Mouse (Mus musculus): Measurements from ENCODE around the gene Acaa1a.
"Not testable (repeated sequence)": the region's sequence is repeated elsewhere in the genome, so short reads cannot be mapped to it uniquely, and the experiment has no call there.

Gene Acaa1a

DNA sequence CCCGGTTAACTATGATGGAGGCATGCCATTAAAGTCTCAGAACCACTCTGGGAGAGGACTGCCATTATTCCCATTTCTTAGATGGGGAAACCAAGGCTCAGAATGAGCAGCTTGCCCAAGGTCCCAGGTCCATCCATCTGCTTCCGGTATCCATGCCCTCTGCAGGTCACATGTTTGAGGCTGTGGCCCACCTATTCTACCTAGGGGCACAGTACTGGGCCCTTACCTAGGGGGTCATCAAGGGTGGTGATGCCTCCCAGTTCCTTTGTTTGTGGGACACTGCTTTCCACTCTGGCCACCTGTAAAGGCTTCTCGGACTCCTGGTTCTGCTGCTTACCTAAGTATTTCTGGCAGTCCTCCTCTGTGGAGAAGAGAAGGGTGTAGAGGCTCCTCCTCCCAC is 1.1 kb upstream of the Acaa1a start:
- no peak for DNase-seq (ENCODE audit: inconsistent age in 2 of 2, low spot score in 1 of 2)

DNA sequence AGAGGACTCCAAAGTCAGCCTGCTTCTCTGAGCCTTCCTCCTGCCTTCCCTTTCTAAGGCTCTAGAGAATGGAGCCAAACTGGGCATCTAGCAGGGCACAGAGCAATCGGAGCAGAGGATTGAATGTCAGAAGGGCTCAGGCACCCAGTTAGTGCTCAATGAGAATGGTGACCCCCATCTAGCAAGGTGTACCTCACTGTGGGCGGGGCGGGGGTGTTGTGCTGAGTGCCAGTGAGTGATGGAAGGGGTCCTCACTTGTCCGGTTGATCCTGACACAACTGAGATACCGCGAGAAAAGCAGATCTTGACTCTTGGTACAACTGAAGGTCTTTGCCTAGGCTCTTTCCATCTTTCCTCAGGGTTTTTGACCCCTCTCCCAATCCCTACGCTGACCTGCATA is 370 bp upstream of the Acaa1a start:
- no peak for DNase-seq (ENCODE audit: inconsistent age in 2 of 2, low spot score in 1 of 2)

DNA sequence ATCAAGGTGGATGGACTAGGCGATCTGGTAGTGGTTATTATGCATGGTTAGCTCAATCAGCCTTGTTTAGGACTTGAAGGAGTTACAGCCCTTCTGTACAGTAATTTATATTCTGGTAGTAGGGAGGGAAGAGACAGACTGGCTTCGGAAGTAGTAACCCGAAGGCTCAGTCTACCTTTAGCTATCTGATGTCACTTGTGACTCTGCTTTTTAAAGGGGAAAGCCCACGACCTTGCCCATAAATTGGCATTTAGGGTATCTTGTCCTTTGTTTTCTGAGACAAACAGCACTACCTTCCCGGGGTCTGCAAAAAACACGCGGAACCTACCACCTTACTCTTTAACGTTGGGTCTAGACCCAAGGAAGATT is 720 bp downstream of the Acaa1a start:
- DNase-seq (ENCODE audit: inconsistent age in 2 of 2, low spot score in 1 of 2): no peak

DNA sequence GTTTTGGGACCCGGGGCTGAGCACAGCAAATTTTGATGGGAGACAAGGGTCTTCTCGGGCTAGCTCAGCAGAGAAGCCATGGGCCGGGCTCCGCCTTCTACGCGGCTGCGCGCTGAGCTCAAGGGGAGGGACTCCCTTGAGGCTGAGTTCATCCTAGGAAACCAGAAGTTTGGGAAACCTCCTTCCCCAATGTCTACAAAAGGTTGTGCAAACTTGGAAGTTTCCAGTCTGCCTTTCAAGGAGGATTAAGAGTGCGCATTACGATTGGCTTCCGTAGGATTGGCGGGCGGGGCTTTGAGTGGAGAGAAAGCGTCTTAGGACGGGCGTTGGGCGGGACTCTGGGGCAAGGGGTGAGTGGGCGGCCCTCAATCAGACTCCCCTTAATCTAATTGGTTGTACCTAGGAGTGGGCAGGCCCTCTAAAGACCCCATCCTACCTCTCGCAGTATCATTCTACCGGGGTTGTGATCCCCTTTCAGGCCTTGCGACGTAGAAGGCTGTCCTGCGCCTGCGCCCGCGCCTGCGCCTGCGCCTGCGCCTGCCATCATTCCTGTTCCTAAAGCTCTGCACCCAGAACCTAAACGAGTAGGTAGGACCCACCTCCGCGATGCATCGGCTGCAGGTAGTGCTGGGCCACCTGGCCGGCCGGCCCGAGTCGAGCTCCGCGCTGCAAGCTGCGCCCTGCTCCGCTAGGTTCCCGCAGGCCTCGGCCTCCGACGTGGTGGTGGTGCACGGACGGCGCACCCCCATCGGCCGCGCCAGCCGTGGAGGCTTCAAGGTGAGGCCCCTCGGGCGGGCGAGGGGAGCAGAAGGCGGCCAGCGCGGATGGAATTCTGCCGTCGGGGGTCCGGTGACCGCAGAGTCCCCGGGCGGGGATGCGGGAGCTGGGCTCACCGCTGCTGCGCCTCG is 1.7 kb downstream of the Acaa1a start, which contains the start of gene Myd88:
Myd88 (minus strand) TSS at position 503 of the 908 bp plus-strand sequence.
- DNase-seq (ENCODE audit: inconsistent age in 2 of 2, low spot score in 1 of 2): peak; percentile 98 to 99

DNA sequence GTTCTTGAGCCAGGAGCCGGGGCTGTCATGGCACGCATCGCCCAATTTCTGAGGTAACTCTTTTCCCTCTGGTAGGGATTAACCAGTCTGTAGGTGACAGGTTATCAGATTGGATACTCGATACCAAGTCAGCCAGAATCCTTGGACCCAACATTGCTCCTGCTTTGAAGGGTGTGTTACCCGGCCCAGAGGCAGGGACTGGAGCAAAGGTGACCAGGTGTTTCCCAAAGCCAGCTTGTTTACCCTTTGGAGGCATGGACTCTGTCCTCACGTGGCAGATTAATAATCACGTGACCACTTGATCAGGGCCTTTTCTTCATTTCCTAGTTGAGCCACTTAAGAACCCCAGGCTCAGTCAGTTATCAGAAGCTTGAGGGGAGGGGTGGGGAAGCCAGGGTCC is 3.3 kb downstream of the Acaa1a start:
- no peak for DNase-seq (ENCODE audit: inconsistent age in 2 of 2, low spot score in 1 of 2)

DNA sequence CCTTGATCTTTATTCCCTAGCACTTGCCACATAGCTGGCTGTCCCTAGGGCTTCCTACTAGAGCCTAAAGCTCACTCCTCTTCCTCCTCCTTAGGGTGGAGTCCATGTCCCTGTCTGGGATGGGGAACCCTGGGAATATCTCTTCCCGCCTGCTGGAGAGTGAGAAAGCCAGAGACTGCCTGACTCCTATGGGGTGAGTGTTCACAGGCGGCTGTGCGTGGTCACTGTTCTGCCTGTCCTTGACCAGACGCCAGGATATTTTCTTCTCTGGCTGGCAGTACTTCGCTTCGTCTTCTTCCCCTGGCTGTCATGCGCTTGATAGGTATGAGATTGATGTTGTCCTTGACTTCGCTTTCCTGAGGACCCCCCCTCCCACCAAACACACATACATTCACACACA is 6.9 kb downstream of the Acaa1a start:
- DNase-seq (ENCODE audit: inconsistent age in 2 of 2, low spot score in 1 of 2): peak; percentile 43 to 75

DNA sequence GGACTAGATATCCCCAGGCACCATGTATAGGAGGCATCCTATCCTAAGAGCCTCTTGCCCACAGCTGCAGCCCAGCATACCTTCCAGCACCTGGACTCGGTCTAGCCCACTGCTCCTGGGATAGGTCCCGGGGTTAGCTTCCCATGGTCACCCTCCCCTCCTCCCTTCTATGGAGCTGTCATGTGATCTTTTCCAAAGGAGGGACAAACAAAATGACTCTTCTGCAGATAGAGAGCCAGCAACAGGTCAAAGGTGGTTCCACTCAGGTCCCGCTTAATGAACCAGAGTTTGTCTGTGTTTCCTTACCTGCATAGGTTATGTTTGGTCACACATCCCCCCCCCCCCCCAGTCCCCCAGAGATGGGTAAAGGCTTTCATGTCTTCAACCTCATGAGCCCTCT is 11.1 kb downstream of the Acaa1a start:
- DNase-seq (ENCODE audit: inconsistent age in 2 of 2, low spot score in 1 of 2): no peak

DNA sequence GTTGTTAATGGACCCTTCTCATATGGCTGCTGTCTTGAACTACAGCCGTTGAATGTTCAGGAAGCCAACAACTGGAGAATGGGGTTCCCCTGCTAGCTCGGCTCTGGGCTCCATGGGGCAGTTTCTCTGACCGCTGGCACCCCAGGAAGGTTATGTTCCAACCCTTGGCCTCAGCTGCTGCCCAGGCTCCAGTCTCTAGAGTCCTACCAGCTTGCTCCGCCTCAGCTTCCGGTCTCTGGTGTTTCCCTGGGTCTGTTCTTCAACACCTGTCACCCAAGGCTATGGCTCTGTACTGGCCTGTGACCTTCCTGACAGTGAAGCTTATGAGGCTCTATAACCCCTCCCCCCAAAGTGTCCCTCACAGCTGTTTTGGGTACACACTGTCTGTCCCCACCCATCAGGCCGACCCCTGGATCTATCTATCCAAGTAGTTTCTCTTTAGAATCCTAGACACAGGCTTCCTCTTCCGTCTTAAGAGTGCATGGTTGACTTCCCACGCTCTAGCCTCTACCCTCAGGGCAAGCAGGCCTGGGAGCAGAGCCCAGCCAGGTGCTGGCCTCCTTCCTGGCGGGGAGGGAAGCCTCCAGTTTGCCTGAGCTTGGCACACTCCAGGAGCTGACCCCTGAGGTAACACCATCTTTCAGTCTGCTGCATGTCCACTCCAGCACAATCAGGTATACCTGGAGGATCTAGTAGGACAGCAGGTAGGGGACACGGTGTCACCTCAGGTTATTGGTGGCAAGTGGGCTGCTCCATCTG is 11.7 kb downstream of the Acaa1a start:
- DNase-seq (ENCODE audit: inconsistent age in 2 of 2, low spot score in 1 of 2): peak in 1 of 2 experiments; percentile 43

DNA sequence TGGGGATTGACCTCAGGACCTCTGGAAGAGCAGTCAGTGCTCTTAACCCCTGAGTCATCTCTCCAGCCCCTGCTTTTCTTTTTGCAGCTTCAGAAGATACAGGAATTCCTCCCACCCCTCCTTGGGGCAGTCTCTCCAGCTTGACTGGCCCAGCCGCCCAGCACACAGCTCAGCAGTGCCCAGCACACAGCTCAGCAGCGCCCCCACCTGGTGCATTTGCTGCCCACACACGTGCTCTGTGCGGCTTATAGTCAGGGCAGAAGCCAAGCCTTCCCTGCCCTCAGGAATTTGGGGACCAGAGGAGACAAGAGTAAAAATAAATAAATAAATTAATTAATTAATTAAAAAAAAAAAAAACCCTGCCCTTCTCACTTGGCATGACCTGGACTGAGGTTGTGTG is 12.6 kb downstream of the Acaa1a start:
- DNase-seq (ENCODE audit: inconsistent age in 2 of 2, low spot score in 1 of 2): peak; percentile 80 to 91

DNA sequence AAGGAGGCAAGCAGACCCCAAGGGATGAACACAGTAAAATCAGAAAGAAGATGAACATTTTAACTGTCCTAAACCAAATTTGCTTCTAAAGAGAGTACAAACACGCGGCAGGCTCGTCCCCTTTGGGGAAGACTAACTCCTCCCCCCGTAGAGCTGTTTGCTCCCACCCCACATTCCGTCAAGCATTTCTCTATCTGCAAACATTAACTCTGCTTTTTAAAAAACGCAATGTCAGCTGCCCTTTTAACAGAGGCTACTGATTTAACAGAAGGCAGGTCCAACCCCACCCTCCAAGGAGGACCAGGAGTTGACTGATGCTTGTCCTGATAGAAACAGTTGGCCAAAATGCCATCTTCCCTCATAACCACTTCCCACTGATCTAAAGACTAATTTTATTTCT is 14.4 kb downstream of the Acaa1a start:
- no peak for DNase-seq (ENCODE audit: inconsistent age in 2 of 2, low spot score in 1 of 2)

DNA sequence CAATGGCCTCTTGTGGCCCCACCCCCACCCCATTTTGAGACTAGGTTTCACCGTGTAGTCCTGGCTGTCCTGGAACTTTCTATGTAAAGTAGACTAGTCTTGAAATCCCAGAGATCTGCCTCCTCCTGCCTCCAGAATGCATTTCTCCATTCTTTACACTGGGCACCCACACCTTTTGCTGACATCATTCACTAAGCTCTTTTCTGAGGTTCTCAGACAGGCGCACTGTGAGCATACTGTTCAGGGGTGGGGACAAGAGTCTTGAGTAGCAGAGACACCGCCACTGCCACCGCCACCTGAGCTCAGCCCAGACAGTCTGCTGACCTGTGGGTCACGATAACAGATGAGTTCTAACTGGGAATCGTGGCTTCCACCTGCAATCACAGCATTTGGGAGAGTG is 16.5 kb downstream of the Acaa1a start:
- no peak for DNase-seq (ENCODE audit: inconsistent age in 2 of 2, low spot score in 1 of 2)

DNA sequence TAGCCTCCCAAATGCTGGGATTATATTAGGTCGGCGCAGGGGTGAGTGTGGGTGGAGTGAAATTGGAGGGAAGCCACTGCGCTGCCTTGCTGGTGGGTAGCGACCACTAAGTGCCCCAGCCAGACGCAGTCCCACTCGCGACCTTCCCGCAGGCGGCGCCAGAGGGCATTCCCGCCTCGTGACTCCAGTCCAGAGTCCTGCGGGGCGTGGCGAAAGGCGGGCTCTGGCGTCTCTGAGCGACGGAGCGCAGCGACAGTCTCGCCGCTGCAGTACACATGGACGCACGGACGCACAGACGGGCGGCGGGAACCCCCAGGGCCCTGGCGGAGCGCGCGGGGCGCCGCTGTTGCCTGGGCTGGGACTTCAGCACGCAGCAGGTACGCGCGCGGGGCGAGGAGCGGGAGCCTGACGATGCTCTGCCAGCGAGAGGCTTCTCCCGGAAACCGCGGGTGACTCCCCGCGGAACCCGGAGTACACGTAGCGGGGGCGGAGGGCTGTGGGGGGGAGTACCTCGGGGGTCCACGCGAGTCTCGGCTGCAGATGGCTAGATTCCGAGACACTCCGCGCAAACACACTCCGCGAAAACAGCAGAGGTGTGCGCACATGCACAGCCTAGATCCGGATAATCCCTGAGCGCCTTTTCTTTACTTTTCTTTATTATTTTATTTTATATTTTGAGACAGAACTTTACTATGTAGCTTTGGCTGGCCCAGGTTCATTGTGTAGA is 18.0 kb downstream of the Acaa1a start, which contains the start of gene Xylb:
Xylb (plus strand) TSS at position 51 of the 727 bp plus-strand sequence.
- peak; percentile 92 to 96 for DNase-seq (ENCODE audit: inconsistent age in 2 of 2, low spot score in 1 of 2)

DNA sequence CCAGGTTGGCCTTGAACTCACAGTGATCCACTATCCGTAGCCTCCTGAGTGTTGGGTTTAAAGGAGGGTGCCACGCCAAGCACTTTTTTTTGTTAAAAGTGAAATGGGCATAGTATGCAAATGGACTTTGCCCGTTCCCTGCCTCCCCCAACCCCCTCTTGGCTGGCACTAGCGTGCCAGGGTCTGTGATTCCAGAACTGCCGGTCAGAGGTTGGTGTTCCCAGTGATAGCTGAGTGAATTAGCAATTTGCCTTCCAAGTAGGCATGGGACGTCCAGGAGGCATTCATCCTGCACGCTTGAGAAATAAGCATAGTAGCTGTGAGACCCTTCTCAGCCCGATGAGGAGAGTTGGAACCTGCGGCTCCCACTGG is 18.6 kb downstream of the Acaa1a start:
- DNase-seq (ENCODE audit: inconsistent age in 2 of 2, low spot score in 1 of 2): no peak

DNA sequence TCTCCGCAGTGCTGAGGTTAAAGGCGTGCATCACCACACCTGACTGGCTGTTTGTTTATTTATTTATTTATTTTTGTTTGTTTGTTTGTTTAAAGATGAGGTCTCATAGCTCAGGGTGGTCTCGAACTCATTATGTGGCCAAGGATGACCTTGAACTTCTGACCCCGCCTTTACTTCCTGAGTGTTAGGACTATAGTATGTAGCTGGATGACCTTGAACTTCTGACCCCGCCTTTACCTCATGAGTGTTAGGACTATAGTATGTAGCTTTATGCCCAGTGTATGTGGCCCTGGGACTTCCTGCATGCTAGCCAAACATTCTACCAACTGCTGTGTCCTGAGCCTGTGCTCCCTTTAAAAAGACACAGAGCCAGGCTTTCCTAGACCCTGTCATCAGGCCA is 21.9 kb downstream of the Acaa1a start:
- no peak for DNase-seq (ENCODE audit: inconsistent age in 2 of 2, low spot score in 1 of 2)

DNA sequence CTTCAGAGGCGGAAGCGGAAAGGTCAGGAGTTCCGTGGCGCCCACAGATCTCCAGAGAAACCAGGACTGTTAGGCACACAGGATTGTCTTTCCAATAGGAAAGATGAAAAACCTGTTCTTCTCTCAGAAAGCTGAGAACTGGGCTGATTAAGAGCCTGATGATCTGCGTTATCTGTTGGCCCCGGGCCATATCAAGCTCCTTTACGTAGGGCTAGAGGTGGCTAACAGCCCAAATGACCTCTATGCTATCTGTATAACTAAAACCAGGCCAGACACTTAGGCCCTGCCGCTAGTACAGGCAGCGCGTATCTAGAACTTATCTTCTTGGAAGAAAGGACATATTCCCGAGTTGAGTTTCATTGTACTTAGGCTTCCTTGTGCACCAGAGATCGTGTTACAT is 23.8 kb downstream of the Acaa1a start:
- DNase-seq (ENCODE audit: inconsistent age in 2 of 2, low spot score in 1 of 2): no peak

DNA sequence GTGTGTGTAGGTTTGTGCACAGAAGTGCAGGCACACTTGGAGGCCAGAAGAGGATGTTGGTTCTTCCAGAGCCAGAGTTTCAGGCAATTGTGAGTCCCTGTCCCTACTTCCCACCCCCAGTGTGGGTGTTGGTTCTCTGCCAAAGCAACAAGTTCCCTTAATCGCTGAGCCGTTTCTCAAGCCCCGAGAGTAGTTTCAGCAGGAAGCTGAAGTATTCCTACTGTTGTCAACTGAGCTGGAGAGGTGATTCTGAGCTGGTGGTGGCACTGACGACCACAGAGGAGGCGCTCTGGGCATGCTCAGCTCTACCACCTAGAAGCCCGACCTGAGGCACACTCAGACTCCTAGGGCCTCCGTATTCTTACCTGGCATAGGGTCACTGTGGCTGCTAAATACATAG is 25.8 kb downstream of the Acaa1a start, which contains the start of gene Slc22a14:
Slc22a14 (minus strand) TSS at position 270 of the 400 bp plus-strand sequence.
- no peak for DNase-seq (ENCODE audit: inconsistent age in 2 of 2, low spot score in 1 of 2)

DNA sequence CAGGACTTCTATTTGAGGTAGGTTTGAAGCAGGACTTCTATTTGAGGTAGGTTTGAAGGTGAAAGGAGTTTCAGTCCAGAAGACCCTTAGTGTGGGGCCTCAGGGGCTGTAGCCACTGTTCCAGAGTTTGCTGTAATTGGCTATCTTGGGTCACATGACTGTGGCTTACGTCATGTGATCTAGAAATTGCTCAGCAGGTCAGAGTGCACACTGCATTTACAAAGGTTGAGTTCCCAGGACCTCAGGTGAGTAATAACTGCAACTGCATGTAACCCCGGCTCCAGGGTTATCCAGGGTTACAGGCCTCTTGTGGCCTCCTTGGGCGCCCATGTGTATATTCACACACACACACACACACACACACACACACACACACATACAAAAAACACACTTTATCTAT is 28.9 kb downstream of the Acaa1a start:
- DNase-seq (ENCODE audit: inconsistent age in 2 of 2, low spot score in 1 of 2): no peak

DNA sequence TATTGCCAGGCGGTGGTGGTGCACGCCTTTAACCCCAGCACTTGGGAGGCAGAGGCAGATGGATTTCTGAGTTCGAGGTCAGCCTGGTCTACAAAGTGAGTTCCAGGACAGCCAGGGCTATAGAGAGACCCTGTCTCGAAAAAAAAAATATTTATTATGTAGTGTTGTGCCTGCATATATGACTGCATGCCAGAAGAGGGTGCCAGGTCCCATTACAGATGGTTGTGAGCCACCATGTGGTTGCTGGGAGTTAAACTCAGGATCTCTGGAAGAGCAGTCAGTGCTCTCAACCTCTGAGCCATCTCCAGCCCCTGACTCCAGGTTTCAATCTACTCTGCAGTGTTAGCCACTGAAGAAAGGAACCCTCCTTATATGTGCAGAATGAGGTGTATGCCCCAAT is 31.3 kb downstream of the Acaa1a start:
- DNase-seq (ENCODE audit: inconsistent age in 2 of 2, low spot score in 1 of 2): not testable (repeated sequence)

DNA sequence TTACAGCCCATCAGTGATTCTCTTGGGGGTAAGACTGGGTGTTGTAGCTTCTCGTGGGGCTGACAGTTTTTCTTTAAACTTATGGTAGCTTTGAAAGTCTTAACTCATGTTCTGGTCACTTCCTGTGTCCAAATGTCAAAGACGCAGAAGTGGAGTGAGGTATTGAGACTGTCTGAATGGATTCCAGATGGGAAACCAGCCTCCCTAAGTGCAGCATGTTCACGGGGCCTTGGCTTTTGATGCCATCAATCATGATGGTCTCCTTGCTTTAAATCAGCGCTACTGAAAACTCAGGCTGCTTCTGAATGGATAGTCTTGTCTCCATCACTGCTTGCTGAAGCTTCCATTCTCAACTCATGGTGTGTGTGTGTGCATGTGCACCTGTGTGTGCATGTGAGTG is 31.8 kb downstream of the Acaa1a start:
- no peak for DNase-seq (ENCODE audit: inconsistent age in 2 of 2, low spot score in 1 of 2)

DNA sequence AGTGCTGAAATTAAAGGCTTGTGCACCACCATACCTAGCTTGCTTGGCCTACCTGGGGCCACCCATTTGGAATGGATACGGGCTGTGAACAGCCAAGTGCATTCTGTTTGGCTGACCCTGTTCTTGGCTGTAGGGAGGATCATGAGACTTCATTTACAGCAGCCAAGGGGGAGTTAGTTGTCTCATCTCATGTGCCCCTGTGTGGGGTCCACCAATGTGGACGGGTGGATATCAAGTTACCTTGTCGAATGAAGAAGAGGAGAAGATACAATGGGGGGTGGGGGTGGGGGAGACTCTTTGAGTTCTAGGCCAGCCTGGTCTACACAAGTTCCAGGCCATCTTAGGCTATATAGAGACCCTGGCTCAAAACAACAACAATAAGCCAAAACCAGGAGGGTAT is 35.5 kb downstream of the Acaa1a start:
- DNase-seq (ENCODE audit: inconsistent age in 2 of 2, low spot score in 1 of 2): no peak

DNA sequence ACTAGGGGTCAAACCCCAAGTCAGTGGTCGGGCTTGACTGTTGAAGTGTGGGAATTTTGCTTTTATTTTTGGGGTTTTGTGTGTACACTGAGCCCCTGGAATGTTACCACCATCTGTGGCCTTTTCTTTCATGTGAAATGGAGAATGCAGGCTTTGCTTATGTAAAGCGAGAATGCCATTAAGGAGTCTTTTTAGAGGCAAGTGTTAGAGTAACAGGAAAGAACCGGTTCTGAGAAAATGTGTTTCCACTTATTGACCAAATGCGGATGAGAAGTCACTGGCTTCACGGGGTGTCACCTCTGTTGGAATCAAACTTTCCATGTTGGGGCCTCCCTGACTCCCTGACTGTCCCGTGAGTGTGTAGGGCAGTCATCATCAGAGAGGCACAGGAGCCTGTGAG is 36.1 kb downstream of the Acaa1a start:
- no peak for DNase-seq (ENCODE audit: inconsistent age in 2 of 2, low spot score in 1 of 2)

Data from adrenal gland, adult (tissue).